Mouse (Mus musculus) intestine, postnatal 0 days (tissue): ENCODE measurements around the gene Mrps18b. TPM values are rescaled to one million over a fixed set of nuclear protein-coding genes. Genes with fewer than 3 reads are reported as not detected.
"Not testable (repeated sequence)": the region's sequence is repeated elsewhere in the genome, so short reads cannot be mapped to it uniquely, and the experiment has no call there.

Experiments used
- ATAC-seq: fragments of 200-750 bp; cut with Nextera tagmentation; 2 replicates; pipeline ENCODE4 v1.8.0; 2017; ENCODE audit warnings: mild to moderate bottlenecking, moderate TSS enrichment, moderate library complexity
- H3K27ac ChIP-seq: fragments of 300-500 bp; sonication (generic); 2 replicates; pipeline ENCODE4 v1.5.1; 2014; ENCODE audit warnings: mild to moderate bottlenecking, low read depth, low read length, moderate library complexity
- H3K27me3 ChIP-seq: fragments of 300-500 bp; sonication (generic); replicated peaks from 2 replicates; pipeline ENCODE4 v1.6.1; 2014; ENCODE audit warnings: low read length, mixed read lengths; ENCODE audit not compliant: control insufficient read depth, insufficient read depth
- H3K36me3 ChIP-seq: fragments of 300-500 bp; sonication (generic); 2 replicates; pipeline ENCODE4 v1.6.1; 2014; ENCODE audit warnings: mild to moderate bottlenecking, moderate library complexity; ENCODE audit not compliant: control insufficient read depth, insufficient read depth
- H3K4me1 ChIP-seq: fragments of 300-500 bp; sonication (generic); replicated peaks from 2 replicates; pipeline ENCODE4 v1.6.1; 2014; ENCODE audit warnings: antibody characterized with exemption, low read length, mixed read lengths; ENCODE audit not compliant: control insufficient read depth, insufficient read depth
- H3K4me2 ChIP-seq: fragments of 300-500 bp; sonication (generic); replicated peaks from 2 replicates; pipeline ENCODE4 v1.6.1; 2014; ENCODE audit warnings: low read depth, mild to moderate bottlenecking, moderate library complexity
- H3K4me3 ChIP-seq: fragments of 300-500 bp; sonication (generic); 2 replicates; pipeline ENCODE4 v1.5.1; 2014; ENCODE audit warnings: low read depth, low read length
- H3K9ac ChIP-seq: fragments of 300-500 bp; sonication (generic); 2 replicates; pipeline ENCODE4 v1.6.1; 2014; ENCODE audit warnings: mild to moderate bottlenecking, low read depth, low read length
- H3K9me3 ChIP-seq: fragments of 300-500 bp; sonication (generic); 2 replicates; pipeline ENCODE4 v1.6.1; 2016; ENCODE audit warnings: mixed run types; ENCODE audit not compliant: control insufficient read depth
- CTCF ChIP-seq: sonication (generic); IDR thresholded peaks from 2 replicates; pipeline ENCODE4 v1.5.1; 2016; ENCODE audit warnings: low read depth, mild to moderate bottlenecking, control low read depth, antibody characterized with exemption, moderate library complexity
- WGBS: fragments of 180-500 bp; shearing (Covaris S2); extraction: QIAGEN DNeasy Blood & Tissue Kit; methylation state at CpG from one replicate; pipeline ENCODE4 v1.1.7; 2014; 5-methylcytosine and 5-hydroxymethylcytosine counted together
- polyA plus RNA-seq: library from polyadenylated mRNA; unstranded; fragments of >200 nt; fragmentation: Nextera tagmentation; extraction: Ambion mirVana; gene quantifications from 2 replicates; pipeline ENCODE4 v1.2.1, GENCODE M21; 2015

Gene Mrps18b
- polyA plus RNA-seq, 1 experiment from 2014 or later, result 85.7 TPM

DNA sequence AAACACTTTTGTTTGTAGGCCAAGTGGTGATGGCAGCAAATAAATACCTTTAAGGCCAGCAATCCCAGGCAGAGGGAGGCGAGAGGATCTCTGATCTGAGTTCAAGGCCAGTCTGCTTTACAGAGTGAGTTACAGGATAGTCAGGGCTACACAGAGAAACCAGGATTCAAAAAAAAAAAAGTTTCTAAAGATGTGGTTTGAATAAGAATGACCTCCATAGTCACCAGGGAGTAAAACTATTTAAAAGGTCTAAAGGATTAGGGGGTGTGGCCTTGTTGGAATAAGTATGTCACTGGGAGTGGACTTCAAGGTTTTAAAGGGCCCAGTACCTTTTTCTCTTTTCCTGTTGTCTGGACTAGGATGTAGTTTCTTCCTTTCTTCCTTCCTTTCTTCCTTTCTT, 23.8 kb upstream of the Mrps18b start:
- no peak for TF ChIP-seq CTCF
- H3K27me3 ChIP-seq, result no peaks in the 10 kb centered on the region
- H3K4me3 ChIP-seq, result no peak overlapping the region
- H3K4me2 ChIP-seq, result no peak overlapping the region
- H3K9me3 ChIP-seq, result no peaks in the 10 kb centered on the region
- no peak overlapping the region for H3K9ac ChIP-seq
- WGBS, result 46% methylated on average over 1 of the region's 1 CpGs
- no peaks in the 10 kb centered on the region for H3K36me3 ChIP-seq
- ATAC-seq, result no peak
- H3K4me1 ChIP-seq, result no peaks in the 10 kb centered on the region
- no peak overlapping the region for H3K27ac ChIP-seq

DNA sequence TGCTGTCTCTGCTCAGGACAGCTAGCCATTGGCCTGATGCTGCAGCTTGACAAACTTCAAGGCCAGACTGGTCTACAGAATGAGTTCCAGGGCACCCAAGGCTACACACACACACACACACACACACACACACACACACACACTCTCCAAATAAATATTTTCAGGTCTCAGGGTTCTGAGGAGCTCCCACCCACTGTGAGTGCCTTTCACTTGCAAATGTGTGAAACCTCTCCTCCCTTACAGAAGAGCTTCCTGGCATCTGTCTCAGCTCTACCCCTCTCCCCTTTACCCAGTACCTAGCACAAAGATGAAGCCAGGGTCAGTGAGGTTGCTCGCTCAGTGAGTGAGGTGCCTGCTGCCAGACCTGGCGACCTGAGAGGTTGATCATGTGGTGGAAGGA, 22.9 kb upstream of the Mrps18b start:
- no peaks in the 10 kb centered on the region for H3K9me3 ChIP-seq
- no peak for ATAC-seq
- H3K27ac ChIP-seq, result no peak overlapping the region
- TF ChIP-seq CTCF, result no peak
- no peak overlapping the region for H3K4me3 ChIP-seq
- no peaks in the 10 kb centered on the region for H3K36me3 ChIP-seq
- H3K9ac ChIP-seq, result no peak overlapping the region
- no peaks in the 10 kb centered on the region for H3K27me3 ChIP-seq
- H3K4me1 ChIP-seq, result no peaks in the 10 kb centered on the region
- no peak overlapping the region for H3K4me2 ChIP-seq
- 52% methylated on average over 2 of the region's 2 CpGs for WGBS

DNA sequence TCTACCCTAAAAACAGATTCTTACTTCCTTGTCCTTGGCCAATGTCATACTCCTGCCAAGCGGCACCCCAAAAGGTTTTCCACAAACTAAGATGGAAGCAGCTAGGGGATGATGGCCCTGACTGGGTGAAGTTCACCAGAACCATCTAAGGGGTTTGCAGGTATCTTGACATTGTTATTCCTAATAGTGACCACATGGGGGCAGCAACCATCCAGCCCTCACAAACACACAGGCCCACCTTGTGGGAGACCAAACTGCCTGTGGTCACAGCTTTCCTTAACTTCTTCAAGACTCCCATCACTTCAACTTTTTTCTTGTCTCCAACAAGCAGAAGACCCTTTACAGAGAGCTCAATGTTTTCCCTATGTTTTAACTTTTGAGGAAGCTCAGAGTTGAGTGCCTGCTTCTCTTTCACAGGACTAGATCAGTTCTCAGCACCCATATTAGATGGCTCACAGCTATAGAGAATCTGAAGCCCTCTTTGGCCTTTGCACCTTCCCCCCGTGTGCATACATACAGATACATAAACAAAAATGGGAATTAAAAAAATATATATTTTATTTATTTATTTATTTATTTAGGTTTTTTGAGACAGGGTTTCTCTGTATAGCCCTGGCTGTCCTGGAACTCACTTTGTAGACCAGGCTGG, 21.6 kb upstream of the Mrps18b start:
- peak; percentile 61; the same call in 1 of the 2 replicates for ATAC-seq
- H3K4me3 ChIP-seq, result no peak overlapping the region
- no peak overlapping the region for H3K9ac ChIP-seq
- H3K4me1 ChIP-seq, result no peaks in the 10 kb centered on the region
- H3K4me2 ChIP-seq, result no peak overlapping the region
- H3K27ac ChIP-seq, result no peak overlapping the region
- 38% methylated on average over 2 of the region's 2 CpGs for WGBS
- H3K9me3 ChIP-seq, result no peaks in the 10 kb centered on the region
- peak; percentile 91 for TF ChIP-seq CTCF
- H3K27me3 ChIP-seq, result no peaks in the 10 kb centered on the region
- H3K36me3 ChIP-seq, result no peaks in the 10 kb centered on the region

DNA sequence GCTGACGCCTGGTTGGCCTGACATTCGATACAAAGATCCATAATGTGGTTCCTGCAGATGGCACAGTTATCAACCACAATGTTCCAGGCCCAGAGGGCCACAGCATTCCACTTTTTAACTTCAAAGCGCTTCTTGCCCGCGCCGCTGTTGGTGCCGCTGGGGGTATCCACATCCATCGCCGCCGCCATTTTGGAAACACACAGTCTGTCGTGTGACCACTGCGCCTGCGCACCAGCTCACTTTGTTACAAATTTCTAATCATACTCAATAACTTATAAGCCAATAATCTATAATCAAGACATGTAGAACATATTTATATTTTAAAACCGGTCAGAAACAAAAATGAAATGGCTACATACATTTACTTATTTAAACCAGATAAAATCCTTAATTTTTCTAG, 19.6 kb upstream of the Mrps18b start:
- not testable (repeated sequence) for H3K4me1 ChIP-seq, ATAC-seq, H3K27ac ChIP-seq, H3K4me2 ChIP-seq, H3K4me3 ChIP-seq, H3K36me3 ChIP-seq, H3K9ac ChIP-seq, H3K9me3 ChIP-seq, H3K27me3 ChIP-seq
- 83% methylated on average over 14 of the region's 14 CpGs for WGBS

DNA sequence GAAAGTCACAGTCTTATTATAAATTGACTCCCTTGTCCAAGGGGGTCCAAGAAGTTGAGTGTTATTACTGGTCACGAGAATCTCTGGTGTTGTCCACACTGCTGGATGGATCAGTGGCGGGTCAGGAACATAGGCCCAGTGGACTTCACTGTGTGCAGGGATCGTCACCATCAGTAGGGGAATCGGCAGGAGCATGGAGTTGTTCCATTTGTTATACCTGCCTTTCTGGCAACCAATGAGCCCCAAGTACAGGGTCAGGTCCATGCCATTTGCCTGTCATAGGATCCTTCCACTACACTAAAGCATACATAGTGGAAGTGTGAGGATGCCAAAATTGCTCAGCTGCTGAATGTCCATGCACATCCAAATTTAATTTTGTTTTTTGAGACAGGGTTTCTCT, 16.4 kb upstream of the Mrps18b start:
- no peak overlapping the region for H3K4me2 ChIP-seq
- no peak for TF ChIP-seq CTCF
- H3K4me3 ChIP-seq, result no peak overlapping the region
- H3K27ac ChIP-seq, result no peak overlapping the region
- WGBS, result 87% methylated on average over 4 of the region's 4 CpGs
- no peaks in the 10 kb centered on the region for H3K27me3 ChIP-seq
- H3K9ac ChIP-seq, result no peak overlapping the region
- no peak for ATAC-seq
- no peaks in the 10 kb centered on the region for H3K4me1 ChIP-seq
- H3K36me3 ChIP-seq, result peaks cover 35% of the 10 kb centered on the region
- no peaks in the 10 kb centered on the region for H3K9me3 ChIP-seq

DNA sequence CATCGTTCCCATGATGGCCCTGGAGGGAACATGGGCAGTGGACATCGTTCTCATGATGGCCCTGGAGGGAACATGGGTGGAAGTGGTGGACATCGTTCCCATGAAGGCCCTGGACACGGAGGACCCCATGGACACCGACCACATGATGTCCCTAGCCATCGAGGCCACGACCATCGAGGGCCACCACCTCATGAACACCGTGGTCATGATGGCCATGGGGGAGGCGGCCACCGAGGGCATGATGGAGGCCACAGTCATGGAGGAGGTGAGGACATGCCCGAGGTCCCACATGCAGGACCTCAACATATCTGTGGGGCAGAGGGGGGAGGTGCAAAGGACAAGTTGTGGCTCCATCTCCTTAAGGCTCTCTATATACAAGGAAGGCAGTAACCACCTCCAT, 14.4 kb upstream of the Mrps18b start:
- no peak overlapping the region for H3K9ac ChIP-seq
- WGBS, result 95% methylated on average over 12 of the region's 12 CpGs
- no peaks in the 10 kb centered on the region for H3K4me1 ChIP-seq
- H3K4me3 ChIP-seq, result no peak overlapping the region
- no peak overlapping the region for H3K4me2 ChIP-seq
- TF ChIP-seq CTCF, result no peak
- H3K9me3 ChIP-seq, result no peaks in the 10 kb centered on the region
- no peak for ATAC-seq
- H3K36me3 ChIP-seq, result peaks cover 47% of the 10 kb centered on the region
- no peaks in the 10 kb centered on the region for H3K27me3 ChIP-seq
- H3K27ac ChIP-seq, result no peak overlapping the region

DNA sequence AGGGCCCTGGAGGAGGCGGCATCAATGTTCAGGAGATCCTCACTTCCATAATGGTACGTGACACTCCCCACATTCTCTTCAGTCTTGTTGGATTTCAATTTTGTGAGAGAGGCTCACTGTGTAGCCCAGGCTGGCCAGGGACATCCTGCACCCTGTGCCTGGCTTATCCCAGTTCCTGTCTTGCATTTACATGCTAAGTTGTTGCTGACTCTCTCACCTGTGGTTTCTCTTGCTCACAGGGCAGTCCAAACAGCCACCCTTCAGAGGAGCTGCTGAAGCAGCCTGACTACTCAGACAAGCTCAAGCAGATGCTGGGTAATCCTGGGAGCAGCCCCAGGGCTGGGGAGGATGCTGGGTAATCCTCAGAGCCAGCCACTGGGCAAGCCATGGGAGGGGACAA, 13.3 kb upstream of the Mrps18b start:
- ATAC-seq, result no peak
- Histone ChIP-seq H3K27me3 (no peaks in the 10 kb centered on the region), H3K4me3 (no peak overlapping the region), H3K9me3 (no peaks in the 10 kb centered on the region), H3K4me2 (no peak overlapping the region), H3K4me1 (no peaks in the 10 kb centered on the region), H3K27ac (no peak overlapping the region), H3K9ac (no peak overlapping the region), H3K36me3 (peaks cover 58% of the 10 kb centered on the region)
- 97% methylated on average over 2 of the region's 2 CpGs for WGBS
- no peak for TF ChIP-seq CTCF
